In genomic region chr15:78372796-78373195, GRCm38 (mm10) we compare ENCODE assay signal across 17 mouse cellular contexts. TPM values are rescaled to one million over a fixed set of nuclear protein-coding genes. Genes with fewer than 3 reads are reported as not detected.
"Had no signal": no experiment of that assay in that cellular context is flagged by ENCODE, and none has a peak within 500 bp of the region (broad histone marks: within the 10 kb centered on the region; RNA-seq: fewer than 3 reads in every experiment).

No protein-coding gene starts in this region.

- H3K9me3 ChIP-seq: kidney, embryonic 15.5 days; limb, embryonic 10.5 days; liver, embryonic 15.5 days; midbrain, embryonic 13.5 days; neural tube, embryonic 12.5 days had no signal

- H3K27ac ChIP-seq: kidney, embryonic 15.5 days; left cerebral cortex, adult 2 months; limb, embryonic 10.5 days; liver, embryonic 15.5 days; midbrain, embryonic 13.5 days; neural tube, embryonic 12.5 days had no signal

- ATAC-seq: intestine, embryonic 16.5 days; midbrain, embryonic 13.5 days had no signal

- DNase-seq: kidney, adult 2 months; kidney, postnatal 14 days; spleen, adult 18-20 months; thymus, adult 18-20 months; thymus, postnatal 14 days had no signal

- H3K9ac ChIP-seq: kidney, embryonic 15.5 days; liver, embryonic 15.5 days; midbrain, embryonic 13.5 days; neural tube, embryonic 12.5 days had no signal

- H3K4me1 ChIP-seq: kidney, embryonic 15.5 days; limb, embryonic 10.5 days; midbrain, embryonic 13.5 days; neural tube, embryonic 12.5 days had no signal

- H3K4me2 ChIP-seq: kidney, embryonic 15.5 days; liver, embryonic 11.5 days; liver, embryonic 15.5 days; midbrain, embryonic 13.5 days; neural tube, embryonic 12.5 days had no signal

- H3K36me3 ChIP-seq: kidney, embryonic 15.5 days; limb, embryonic 10.5 days; liver, embryonic 15.5 days; midbrain, embryonic 13.5 days; neural tube, embryonic 12.5 days had no signal

- H3K4me3 ChIP-seq: kidney, embryonic 15.5 days; left cerebral cortex, adult 2 months; limb, embryonic 10.5 days; liver, embryonic 15.5 days; midbrain, embryonic 13.5 days; myocyte; neural tube, embryonic 12.5 days had no signal

RNA-seq across cellular contexts. Expression of gene Tex33, which starts 22.9 kb away (rescaled TPM):
- polyA plus RNA-seq: intestine, embryonic 16.5 days; kidney, embryonic 15.5 days; large intestine, adult 2 months; limb, embryonic 10.5 days; limb, embryonic 14.5 days; liver, embryonic 11.5 days; liver, embryonic 15.5 days; midbrain, embryonic 13.5 days; myocyte; neural tube, embryonic 12.5 days; stomach, embryonic 14.5 days had no signal
